Mouse (Mus musculus): ENCODE measurements around the gene Ski.
"Not testable (repeated sequence)": the region's sequence is repeated elsewhere in the genome, so short reads cannot be mapped to it uniquely, and the experiment has no call there.

Gene Ski

DNA sequence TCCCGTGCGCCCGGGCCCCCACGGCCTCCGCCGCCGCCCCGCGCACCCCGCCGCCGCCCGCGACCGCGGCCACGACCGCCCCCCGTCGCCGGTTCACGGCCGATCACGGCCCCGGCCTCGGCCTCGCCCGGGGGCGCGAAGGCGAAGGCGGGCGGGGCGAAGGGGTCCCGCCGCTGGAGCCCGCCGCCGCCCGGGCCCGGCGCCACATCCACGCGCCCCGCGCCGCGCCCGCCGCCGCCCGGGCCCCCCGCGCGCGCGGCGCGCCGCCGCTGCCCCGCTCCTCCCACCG, at the start of gene Ski:
Gene Ski (minus strand): TSS at position 41 of the 289 bp plus-strand sequence.
- DNase-seq, result no peak

DNA sequence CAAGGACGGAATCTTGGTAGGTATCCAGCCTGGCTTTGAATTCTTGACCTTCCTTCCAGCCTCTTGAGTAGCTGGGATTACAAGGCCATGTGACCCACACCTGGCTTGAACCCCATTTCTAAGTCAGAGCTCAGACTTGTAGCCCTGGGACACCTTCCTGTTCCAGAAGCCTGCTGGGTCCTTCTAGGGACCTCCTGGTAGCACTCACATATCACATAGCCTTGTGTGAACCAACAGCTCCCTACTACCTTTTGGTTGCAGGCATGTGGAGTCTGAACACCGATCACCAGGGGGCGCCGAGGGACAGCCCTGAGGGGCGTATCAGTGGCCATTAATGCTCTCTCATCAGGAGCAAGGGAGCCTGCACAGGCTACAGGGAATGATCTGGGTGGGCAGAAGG, 46.0 kb upstream of the Ski start:
- peak; percentile 70 for DNase-seq

GRCm38 (mm10) chr4:155267639-155268175, 45.3 kb upstream of the Ski start:
- DNase-seq, result no peak

DNA sequence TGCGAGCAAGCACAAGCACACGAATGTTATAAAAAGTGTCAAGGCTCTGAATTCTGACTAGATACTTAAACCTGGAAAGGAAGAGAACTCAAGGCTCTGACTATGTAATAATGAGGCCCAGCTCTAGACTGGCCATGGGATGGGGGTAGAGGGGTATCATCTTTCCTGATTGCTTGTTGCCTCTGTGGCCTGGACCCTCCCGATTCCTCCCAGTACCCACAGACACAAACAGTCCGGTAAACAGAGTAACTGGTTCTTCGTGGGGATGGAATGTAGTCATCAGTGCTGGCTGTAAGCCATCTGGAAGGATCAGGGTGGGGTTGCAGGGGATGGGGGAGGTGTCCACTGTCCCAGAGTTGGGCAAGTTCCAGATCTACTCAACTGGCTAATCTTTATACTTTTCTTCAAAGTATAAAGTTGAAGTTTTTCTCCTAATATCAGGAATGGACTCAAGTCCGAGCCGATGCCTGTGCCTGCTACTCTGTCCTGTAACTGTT, 44.7 kb upstream of the Ski start:
- no peak for DNase-seq

GRCm38 (mm10) chr4:155264521-155265321, 42.3 kb upstream of the Ski start:
- DNase-seq, result no peak

DNA sequence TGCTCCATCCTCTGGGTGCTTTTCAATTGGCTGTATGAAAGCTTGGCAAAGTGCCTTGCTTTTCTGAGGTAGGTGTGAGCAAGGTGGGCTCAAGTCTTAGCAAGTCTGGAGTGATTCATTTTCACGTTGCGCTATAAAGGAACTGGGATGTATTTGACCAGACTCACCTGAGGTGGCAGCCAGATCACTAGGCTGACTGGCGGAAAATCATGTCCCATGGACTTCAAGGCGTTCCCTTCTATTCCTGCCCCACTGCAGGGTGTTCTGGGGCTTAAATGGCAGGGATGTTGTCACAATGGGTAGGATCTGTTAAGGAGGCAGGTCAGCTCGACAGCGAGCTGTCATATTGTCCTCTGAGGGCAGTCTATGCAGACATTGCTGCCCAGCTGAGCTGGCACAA, 29.9 kb upstream of the Ski start:
- no peak for DNase-seq

DNA sequence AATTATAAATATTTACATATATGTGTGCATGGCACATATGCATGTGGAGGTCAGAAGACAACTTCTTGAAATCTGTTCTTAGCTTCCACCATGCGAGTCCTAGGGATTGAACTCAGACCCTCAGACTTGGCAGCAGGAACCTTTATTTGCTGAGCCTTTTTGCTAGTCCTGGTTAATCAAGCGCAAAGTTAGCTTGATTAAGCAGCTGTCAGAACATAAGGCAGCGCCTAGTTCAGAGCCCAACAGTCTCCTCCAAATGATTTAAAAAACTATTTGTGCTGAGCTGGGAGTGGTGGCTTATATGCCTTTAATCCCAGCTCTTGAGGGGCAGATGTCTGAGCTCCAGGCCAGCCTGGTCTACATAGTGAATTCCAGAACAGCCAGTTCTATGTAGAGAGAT, 28.8 kb upstream of the Ski start:
- no peak for DNase-seq

GRCm38 (mm10) chr4:155250361-155251117, 28.1 kb upstream of the Ski start:
- no peak for DNase-seq

GRCm38 (mm10) chr4:155249648-155250351, 27.4 kb upstream of the Ski start, which contains the start of gene Faap20:
Gene Faap20 (plus strand): TSS chr4:155249802.
- DNase-seq, result peak; percentile 83

- DNase-seq, result peak; percentile 88
Observed at GRCm38 (mm10) chr4:155249257-155249647, 26.9 kb upstream of the Ski start.

GRCm38 (mm10) chr4:155248054-155248453, 25.7 kb upstream of the Ski start:
- not testable (repeated sequence) for DNase-seq

GRCm38 (mm10) chr4:155246691-155247105, 24.3 kb upstream of the Ski start:
- no peak for DNase-seq

GRCm38 (mm10) chr4:155245770-155246492, 23.5 kb upstream of the Ski start:
- no peak for DNase-seq

GRCm38 (mm10) chr4:155243233-155243632, 20.8 kb upstream of the Ski start:
- no peak for DNase-seq

DNA sequence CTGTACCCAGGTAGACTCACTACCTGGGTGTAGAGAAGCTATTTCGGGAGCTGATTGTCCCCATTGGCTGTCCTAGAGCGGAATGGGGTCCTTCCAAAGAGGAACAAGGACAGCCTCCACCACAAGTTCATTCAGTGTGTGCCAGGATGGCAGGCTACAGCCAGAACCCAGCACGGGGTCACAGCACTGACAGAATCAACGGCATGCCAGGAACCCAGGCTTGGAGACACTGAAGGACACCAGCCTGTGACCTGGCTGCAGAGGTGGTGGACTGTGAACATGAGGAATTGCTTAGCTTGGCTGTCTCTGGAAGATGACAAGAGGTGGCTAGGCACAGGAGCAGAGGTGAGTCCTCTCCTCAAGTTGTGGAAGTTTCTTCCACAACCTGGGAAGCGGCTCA, 19.9 kb upstream of the Ski start:
- DNase-seq, result no peak

GRCm38 (mm10) chr4:155241789-155242188, 19.4 kb upstream of the Ski start:
- no peak for DNase-seq

- DNase-seq, result no peak
Observed at GRCm38 (mm10) chr4:155239494-155239893, 17.1 kb upstream of the Ski start.

- no peak for DNase-seq
Observed at GRCm38 (mm10) chr4:155238276-155238675, 15.9 kb upstream of the Ski start.

DNA sequence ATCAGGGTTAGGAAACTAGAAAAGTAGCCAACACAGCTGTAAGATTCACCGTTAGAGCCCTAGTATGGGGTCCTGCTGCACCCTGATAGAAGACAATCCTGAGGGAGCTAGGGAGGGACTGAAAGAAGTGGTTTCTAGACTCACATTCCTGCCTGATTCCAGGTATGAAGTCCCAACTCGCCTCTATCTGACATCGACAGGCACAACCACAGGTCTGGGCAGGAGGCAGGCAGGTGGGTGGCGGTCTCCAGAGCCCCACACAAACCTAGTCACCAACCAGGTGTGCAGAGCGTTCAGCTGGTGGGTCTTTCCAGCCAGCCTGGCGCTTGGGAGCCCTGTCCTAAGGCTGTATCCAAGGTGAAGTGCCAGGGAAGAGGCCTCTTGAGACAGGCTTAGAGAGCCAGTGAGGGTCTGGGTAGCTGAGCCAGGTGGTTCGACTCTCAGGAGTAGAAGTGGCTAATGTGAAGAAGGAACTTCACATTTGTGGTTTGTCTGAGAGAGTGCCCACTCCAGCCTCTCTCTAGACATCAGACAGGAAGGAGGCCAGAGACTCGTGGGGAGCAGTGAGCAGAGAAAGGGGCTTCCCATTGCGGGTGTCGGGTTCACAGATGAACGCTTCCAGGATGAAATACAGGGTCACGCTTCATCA, 14.5 kb upstream of the Ski start:
- DNase-seq, result no peak

DNA sequence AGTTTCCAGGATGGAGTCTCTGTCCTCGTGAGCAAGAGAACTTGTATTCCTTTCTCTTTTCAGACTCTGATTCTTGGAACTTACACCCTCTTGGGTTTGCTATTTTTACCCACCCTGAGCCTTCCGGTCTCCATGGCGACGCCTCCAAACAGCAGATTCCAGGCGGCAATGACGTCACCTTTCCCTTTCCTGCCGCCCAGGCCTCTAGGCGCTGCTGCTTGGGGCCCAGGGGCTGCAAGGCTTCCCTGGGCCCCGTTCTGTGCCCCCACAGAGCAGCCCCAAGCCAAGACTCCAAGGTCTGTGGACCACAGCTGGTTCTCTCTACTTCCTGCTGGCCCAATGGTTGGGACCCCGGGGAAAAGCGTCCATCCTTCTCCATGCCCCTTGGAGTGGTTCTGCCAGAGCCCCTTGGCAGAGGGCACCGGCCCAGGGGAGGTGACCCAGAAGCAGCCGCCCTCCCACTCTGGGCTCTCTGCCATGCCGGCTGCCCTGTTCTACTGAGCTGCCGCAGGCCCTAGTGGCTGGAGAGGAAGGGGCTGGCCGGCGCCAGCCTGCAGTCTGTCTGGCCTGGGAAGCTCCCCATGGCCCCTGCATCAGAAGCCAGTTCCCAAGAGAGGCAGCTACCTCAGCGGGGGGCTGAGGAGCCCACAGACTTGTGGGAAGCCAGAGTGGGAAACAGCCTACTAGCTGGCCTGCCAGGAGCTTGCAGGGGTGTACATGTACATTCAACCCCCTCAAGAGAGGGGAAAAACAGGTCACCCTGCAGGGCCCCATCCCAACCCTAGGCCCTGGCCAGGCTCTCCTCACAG, 13.1 kb upstream of the Ski start:
- peak; percentile 74 for DNase-seq

Measured in liver (tissue).